Mouse (Mus musculus) T-cell, adult 2 months (primary cell): ENCODE measurements around the gene Zfp276.
"Not testable (repeated sequence)": the region's sequence is repeated elsewhere in the genome, so short reads cannot be mapped to it uniquely, and the experiment has no call there.

Experiments
- DNase-seq: peaks from one replicate; pipeline ENCODE4 v3.0.0; 2022; ENCODE audit warnings: low spot score

The Zfp276 gene

DNA sequence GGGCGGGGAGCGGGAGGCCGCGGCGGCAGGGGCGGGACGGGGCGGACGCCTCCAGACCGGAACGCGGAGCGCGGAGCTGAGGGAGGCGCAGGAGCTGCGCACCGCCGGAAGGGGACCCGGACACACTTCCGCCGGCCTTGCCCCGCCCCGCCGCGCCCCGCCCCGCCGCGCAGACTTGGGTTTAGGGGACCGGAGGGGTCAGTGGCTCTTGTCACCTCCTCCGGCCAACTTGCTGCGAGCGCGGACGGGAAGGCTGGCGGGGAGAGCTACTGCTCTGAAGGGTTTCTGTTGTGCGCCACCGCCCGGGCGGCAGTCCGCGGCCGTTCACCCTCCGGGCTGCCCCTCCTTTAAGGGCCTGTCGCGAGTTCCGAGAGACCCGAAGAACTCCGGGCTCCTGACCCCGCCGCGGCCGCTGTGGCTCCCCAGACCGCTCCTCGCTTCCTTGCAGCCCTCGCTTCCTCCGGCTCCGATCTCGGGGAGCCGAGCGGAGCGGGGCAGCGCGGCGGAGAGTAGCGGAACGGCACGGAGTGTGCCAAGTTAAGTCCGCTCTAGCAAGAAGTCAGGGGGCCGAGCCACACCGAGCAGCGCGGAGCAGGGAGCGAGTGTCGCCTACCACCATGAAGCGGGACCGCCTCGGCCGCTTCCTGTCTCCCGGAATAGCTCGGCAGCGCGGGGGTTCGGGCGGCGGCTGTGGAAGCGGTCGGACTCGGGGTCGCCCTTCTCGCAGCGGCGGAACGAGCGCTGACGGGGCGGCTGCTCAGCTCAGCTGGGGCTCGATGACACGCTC lies at the start of gene Zfp276, which contains the start of gene Vps9d1:
TSS of gene Zfp276 (plus strand) at position 97 of the 787 bp plus-strand sequence.
TSS of gene Vps9d1 (minus strand) at position 250 of the 787 bp plus-strand sequence.
- DNase-seq: peak; percentile 78

DNA sequence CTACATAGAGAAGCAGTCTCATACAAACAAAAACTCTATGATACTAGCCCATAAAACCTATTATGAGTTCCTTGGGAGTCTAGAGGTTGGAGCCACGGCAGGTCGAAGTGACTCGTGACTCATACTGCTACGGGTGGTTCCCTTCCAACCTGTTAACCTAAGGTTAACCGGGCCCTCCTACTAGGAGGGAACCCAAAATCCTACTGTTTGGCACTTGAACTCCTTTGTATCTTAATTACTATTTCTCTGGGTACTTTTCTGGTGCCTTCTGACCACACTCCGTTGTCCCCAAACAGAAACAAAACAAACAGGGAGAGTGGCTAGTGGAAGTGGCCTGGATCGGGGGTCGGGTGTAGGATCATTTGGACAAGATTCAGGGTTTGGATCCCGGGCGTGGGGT lies 42.1 kb upstream of the Zfp276 start:
- no peak for DNase-seq

DNA sequence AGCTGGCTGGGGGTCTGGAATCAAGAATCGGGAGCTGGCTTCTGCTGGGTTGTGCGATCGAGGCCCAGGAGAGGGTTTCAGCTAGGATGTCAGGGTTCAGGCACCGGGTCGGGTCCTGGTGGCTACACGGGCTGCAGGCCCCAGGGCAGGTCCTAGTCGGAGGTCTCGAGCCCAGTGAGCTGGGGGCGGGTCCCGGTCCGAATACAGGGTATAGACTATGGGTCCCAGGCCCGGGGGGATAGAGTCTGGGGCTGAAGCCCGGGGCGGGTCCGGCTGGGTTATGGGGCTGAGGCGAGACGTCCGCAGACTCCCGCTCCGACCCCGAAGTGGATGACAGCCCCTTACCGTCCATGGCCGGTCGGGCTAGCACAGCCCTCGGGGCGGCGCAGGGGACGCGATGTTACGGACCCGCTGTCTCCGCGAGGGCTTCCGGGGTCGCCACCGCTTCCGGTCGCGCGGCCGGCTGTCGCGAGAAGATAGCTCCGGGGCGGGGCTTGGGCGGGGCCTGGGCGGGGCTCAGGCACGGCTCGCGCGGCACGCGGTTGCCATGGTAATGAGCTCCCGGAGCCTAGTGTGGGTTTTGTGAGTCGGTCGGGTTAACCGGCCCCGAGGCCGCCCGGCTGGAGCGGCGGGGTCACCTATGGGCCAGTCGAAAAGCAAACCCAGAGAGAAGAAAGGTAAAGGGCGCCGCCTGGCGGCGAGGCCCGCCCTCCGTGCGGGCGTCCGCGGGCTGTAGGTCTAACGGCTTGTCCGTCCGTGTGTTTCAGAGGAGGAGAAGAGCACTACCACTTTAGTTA lies 41.5 kb upstream of the Zfp276 start, which contains the start of the genes Chmp1a and Spata33:
TSS of gene Chmp1a (minus strand) at position 443 of the 797 bp plus-strand sequence.
TSS of gene Spata33 (plus strand) at position 512 of the 797 bp plus-strand sequence.
- peak; percentile 84 for DNase-seq

DNA sequence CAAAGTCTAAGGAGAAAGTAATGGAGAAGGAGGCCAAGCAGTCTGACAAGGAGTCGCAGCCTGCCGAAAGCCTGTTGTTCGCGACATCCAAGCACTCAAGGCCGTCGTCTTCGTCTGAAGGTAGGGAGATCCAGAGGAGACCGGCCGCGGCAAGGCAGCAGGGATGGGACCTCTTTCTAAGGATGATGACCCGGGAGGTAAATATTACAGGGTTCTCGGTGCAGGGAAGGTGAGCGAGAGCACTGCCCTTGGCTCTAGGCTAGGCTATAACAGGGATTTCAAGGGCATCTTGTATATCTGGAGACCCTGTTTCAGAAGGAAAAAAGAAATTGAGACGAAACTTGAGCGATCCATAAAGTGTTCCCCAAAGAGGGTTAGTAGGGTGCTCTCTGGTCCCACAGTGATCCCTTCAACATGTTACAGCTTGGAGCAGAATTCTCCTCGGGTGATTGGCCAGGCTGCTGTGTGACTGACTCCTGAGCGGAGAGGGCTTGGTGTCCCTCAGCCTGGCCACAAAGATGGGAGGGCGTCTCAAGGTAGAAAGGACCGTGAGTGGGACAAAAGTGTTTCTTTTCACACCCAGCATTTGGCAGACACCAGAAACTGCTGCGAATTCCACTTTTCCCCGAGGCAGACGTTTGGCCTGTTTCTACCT lies 40.8 kb upstream of the Zfp276 start:
- DNase-seq: no peak

DNA sequence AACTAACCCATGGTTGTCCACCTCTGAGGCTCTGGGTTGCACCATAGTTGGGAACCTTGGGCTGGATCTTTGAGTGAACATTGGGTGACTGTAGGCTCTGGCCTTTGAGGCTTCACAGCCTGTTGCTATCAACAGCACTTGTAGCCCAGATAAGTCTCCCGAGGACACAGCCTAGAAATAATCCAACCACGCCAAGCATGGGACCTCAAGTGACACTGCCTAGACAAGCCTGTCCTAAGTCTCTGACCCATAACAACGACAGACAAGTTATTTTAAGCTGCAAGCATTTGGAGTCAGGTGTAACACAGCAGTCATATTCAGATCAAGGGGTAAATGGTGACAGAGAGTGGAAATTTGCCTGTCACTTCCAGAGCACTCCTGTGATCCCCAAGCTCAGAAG lies 38.6 kb upstream of the Zfp276 start:
- no peak for DNase-seq

DNA sequence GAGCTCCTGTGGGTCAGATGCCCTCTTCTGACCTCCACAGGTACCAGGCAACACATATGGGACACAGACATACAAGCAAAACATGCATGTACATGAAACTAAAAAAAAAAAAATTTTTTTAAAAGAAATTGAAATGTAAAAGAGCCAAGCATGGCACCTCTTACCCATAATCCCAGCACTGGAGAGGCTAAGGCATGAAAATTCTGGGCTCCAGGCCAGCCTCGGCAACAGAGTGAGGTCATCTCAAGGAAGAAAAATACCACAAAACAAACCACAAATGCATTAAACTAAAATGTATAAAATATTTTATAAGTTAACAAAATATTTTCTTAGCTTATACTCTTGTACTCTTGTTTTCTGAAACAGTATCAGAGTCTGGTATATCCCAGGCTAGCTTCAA lies 33.1 kb upstream of the Zfp276 start:
- DNase-seq: no peak

DNA sequence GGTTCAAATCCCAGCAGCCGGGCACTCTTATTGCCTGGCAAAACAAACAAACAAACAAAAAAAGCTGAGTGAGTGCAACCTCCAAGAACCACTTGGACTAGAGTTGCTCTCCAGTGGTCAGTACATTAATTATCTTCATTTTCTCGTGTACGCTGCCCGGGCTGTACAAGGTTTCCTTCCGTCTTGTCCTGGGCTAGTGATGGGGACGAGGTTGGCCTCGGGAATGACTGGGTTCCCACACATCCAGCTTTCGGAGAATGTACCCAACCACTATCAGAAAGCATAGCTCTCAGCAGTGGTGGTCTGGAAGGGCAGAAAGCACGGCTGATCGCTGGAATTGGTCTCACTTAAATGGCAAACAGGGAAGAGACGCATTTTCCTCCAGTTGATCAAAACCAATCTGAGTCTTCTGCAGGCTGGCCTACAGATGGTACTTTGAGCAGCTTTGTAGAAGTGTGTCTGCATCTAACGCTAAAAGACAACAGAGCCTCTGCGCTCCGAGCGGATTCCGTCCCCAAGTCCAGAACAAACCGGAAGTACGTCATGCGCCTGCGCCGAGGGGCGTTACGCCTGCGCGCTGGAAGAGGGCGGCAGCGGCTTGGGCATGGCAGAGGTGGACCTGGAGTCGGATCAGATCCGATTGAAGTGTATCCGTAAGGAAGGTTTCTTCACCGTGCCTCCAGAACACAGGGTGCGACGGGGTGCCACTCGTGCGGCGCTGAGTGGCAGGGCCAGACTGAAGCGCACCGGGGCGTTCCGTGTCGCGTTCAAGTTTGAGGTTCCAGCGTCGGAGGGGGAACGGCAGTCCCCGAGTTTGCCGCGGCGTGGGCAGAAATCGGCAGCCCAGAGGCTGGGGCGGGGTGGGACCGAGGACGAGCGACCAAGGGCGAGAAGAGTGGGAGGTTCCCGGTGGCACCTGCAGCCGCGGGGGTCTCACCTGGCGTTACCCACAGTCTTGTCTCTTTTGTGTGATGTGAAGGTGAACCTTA lies 29.4 kb upstream of the Zfp276 start, which contains the start of gene Cdk10:
TSS of gene Cdk10 (plus strand) at position 565 of the 989 bp plus-strand sequence.
- DNase-seq: peak; percentile 87

DNA sequence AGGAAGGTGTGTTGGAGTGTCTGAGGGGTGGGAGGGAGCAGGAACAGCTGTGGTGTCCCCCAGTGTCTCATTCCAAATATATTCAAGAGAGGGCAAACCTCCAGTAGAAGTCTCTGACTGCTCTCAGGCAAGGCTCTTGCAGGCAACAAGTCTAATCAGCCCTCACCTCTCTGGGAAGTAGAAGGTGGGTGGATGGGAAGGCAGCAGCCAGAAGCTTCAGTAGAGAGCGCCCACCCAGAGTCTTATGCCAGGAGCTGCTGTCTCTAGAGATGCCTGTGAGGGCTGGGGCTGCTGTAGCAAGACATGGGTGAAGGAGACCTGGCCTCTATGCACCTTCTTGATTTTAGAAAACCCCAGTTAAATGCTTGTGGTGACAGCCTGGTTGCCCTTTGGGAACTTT lies 25.6 kb upstream of the Zfp276 start:
- no peak for DNase-seq

DNA sequence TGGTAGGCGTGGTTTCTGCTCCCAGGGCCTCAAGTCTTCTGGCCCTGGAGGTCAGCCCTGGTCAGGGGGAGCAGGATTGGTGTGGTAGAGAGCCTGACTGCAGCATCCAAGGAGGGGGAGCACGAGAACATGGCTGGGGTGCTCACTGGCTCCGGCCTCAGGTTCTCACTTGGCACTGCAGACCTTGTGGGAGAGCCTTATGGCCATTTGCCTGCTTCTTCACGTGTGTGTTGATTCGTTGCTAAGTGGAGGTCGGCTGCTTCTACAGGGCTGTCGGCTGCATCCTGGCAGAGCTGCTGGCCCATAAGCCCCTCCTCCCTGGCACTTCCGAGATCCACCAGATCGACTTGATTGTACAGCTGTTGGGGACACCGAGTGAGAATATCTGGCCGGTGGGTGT lies 23.7 kb upstream of the Zfp276 start:
- not testable (repeated sequence) for DNase-seq

DNA sequence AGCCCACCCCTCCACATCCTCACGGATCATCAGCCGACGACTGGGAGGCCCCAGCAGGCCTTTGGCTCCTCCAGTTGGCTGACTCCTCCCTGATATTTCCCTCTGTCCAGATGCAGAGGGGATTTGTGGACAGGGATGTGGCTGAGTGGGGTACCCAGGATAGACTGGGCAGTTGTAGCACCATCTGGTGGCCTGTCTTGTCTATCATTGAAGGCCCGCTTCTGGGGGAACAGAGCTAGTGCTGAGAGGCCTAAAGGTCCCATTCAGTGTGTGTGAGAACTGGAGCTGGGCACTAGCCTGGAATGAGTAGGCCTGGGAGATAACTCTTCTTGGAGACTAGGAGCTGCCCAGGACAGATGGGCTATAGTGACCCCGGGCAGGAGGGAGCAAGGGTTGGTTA lies 22.3 kb upstream of the Zfp276 start:
- DNase-seq: no peak

DNA sequence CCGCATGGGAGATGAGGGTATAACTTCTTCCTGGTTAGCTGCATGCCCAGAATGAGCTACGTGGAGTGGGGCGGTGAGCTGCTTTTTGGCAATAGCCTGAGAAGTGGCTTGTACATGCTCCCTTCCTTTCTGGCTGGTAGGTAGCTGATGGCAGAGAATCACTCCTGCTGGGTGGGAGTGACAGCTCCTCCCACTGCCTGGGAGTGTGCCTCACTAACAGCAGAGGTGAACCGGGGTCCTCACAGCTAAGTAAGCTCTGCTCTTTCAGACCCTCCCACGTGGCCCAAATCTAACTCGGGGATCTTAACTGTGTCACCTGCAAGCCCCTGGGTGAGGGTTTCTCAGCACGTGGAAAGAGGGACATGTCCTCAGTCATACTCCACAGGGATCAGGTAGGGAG lies 21.4 kb upstream of the Zfp276 start:
- DNase-seq: no peak

DNA sequence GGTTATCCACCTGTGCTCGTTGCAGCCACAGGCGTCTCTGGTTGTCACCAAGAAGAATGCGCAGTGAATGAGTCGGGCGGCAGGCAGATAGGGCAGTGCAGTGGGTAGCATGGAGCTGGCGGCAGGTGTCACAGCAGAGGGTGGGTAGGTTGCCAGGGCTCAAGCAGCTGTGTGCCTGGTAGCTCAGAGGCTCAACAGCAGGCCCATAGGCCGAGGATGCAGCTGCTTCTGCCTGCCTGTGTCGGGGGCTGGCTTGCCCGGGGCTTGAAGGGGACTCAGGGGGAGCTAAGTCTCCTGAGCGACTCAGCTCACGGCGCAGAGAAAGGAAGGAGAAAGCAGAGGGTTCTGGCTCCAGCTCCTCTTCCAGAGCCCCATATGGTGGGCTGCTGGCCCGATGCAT lies 20.7 kb upstream of the Zfp276 start:
- no peak for DNase-seq

DNA sequence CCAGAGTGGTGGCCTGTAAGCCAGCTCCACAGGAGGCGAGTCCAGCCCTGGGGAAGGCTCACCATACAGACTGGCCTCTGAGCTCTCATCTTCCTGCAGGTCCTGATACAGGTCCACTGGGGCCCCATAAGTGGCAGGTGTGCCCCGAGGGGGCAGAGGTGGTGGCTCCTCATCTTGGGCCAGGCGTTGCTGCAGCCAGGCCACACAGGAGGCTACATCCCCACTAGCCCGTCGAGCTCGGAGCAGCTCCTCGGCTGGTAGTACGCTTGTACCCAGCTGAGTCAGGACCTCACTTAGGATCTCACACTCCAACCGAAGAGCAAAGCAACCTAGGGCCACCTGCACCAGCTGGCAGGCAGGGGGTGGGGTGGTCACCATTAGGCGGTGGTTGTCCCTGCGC lies 20.2 kb upstream of the Zfp276 start:
- DNase-seq: no peak

DNA sequence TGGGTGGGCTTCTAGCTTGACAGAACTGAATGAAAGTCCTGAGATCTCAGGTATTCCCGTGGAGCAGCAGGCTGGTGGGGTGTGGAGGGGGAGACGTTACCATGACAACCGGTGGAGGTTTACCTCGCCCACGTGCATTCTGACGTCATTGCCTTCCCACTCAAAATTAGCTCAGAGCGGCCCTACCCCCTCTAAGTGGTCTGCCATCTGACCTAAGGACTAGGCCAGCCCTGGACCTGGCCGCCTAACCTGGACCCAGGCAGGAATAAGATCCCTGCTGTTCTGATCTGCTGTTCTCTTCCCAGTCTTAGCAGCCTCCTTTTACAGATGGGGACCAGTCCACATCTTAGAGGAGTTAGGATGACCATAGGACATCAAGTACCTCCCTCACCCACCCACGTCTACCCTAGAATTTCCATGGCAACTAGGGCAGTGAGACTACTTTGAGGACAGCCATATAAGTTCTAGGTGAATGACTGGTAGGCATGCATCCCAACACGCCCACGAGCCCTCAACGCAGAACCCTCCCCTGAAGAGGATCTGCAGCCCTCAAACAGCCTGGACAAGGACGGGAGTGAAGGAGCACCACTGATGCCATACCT lies 19.0 kb upstream of the Zfp276 start:
- DNase-seq: no peak

DNA sequence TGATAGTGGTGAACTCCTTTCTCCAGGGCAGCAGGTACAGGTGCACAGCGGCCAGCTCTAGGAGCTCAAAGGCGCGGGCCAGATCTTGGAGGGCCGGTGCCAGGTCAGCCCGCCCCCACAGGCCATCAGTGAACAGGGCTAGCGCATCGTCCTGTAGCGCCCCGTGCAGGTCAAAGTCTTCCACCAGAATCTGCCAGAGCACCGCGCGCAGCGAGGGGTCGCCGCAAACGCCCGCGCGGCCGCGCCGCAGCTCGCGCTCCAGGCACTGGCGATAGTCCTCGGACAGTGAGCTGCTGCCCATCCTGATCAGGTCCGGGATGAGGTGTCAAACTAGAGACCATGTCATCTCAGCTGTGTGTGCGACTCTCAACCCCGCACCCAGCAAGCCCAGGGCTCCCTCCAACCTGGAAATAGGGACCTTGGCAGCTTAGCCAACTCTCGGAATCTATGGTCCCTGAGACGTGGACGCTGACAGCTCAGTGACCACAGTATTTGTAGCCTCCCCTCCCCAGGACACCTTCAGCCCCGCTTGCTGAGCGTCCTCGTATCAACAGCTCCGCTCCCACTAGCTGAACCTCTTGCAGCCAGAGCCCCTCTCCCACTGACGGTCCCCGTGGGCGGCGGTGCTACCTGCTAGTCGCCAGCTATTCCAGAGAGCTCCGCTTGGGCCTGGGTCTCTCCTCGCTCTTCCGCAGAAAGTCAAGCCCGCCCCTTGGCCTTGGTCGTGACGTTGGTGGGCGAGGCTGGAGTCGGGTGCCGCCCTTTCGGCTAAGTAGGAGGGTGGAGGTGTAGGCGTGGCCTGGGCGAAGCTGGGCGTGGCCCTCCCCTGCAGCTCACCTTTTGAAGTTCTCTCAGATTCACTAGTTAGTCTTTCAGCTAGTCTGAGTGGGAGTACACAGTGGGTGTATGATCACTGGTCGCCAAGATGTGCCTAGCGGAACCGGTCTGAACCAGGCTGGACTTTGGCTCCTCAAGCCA lies 18.2 kb upstream of the Zfp276 start, which contains the start of gene Spata2l:
TSS of gene Spata2l (minus strand) at position 714 of the 978 bp plus-strand sequence.
- DNase-seq: peak; percentile 94

DNA sequence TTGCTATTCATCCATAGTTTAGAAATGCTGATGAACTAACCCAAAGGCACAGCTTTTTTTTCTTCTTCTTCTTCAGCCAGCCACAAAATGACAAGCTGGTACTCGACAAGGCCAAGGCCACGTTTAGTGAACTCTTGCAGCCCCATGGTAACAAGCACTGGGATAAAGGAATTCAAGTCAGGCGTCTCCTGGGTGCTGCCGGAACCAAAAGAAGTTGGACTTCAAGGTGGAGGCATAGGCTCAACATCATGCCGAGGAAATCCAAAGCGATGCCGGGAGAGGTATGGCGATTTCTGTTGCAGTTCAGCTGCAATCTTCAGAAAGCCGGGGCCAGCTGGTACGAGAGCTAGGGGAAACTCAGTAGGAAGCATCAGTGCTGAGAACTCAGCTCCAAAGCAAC lies 14.6 kb upstream of the Zfp276 start:
- no peak for DNase-seq

DNA sequence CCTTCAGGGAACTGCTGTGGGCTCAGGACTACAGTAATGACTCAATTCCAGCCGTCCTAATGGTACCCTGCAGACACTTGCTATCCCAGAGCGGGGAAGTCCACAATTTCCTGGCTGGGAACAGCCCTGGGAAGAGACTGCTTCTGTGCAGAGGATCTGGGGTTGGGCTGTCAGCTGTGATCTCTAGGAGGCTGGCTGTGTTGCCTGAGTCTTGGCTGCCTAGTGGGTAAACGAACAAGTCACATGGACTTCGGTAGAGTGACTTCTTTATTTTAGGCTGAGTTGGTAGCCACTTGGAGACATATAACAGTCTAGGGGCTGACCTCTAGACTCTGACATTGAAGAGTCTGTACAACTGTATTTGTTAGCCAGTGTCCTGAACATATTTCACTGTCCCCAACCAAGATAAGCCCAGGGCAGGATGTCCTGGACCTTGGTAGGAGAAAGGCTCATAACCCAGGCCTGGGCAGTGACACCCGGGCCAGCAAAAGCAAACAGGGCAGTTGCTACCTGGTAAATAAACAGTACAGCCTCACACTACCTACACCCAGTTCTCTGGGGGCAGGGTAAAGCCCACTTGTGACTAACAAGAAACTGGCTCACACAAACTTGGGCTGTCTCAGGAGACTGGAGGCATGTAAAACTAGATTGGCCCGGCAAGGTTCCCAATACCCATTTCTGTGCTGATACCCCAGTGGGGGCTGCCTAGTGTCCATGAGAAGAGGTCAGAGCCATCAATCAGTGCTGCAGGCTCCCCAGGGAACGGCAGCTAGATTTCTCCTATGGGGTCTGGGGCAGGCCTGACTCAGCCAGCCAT lies 11.7 kb upstream of the Zfp276 start:
- DNase-seq: no peak

DNA sequence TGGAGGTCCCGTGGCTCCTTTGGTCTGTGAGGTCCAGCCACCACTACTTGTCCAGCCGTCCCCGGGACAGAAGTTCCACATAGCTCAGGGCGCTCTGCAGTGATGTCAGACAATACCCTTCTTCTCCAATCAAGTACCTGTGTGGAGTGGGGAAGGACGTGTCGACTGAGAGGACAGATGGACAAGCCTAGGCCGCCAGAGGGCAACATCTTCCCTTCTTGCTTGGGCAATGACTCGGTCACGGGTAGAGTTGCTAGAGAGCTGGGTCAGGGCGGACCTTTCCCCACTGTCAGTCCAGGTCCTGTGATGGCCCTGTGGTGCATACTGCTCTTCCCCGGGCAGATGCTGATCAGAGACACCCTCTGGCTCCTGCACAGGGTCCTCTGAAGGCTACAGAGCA lies 10.9 kb upstream of the Zfp276 start:
- DNase-seq: no peak

DNA sequence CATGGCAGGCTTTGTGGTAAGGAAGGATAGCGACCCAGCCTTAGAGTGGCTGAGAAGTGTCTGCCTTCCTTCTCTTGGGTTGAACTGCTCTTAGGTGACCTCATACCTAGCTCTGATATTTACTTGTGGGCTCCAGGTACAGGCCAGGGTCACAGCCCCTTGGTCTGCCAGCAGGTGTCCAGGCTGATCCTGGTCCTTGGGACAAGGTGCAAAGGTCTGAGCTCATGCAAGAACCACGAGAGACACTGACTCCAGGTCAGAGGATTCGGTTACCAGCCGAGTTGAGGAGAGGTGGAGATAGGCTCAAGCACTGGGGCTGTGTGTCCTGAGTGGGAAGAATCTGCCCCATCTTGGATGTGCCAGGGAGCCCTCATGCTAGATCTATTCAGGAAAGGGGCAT lies 9.6 kb upstream of the Zfp276 start:
- DNase-seq: no peak
